Mouse (Mus musculus) cerebellum, postnatal 25 days (tissue): ENCODE results near the gene Ywhaq.
"Not testable (repeated sequence)": the region's sequence is repeated elsewhere in the genome, so short reads cannot be mapped to it uniquely, and the experiment has no call there.

Experiments
- DNase-seq, 2 experiments: peaks; one replicate each; pipeline ENCODE4 v3.0.0; 2021; ENCODE audit warnings: mixed read lengths in 2 of 2

Gene Ywhaq

DNA sequence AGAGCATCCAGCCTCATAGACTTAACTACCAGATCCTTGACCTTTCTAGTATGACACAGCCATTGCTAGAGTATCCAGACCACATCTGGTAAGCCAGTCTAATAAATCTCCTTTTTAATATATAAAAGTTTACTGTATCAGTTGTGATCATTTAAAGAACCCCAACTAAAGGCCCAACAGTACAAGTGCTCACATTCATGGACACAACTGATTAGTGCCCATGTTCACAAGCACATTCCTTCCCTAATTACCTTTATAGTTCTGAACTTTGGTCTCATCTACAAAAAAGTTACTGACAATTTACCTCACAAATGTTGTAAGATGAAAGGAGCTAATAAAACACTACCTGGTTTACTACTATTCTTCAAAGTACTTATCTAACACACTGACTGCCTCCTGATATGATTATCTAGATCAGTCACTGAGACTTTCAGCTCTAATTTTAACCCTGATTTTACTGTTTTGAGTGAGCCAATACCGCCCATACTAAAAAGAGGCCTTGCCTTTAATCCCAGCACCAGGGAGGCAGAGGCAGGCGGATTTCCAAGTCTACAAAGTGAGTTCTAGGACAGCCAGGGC lies 8.6 kb downstream of the Ywhaq start:
- no peak for DNase-seq

DNA sequence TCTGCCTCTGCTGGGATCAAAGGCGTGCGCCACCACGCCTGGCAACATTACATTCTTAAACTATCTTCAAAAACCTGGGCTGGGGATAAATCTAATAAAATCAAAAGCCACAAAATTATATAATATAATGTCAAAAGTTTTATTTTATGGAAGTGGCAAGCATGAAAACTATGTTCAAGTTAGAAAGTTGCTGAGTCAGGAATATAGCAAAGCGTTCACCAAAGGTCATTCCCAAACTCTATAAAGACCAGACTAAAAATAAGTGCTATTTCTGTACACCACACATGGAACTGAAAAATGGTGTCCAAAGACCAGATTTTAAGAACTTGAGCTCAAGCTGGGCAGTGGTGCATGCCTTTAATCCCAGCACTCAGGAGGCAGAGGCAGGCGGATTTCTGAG lies 14.7 kb downstream of the Ywhaq start:
- DNase-seq: no peak

DNA sequence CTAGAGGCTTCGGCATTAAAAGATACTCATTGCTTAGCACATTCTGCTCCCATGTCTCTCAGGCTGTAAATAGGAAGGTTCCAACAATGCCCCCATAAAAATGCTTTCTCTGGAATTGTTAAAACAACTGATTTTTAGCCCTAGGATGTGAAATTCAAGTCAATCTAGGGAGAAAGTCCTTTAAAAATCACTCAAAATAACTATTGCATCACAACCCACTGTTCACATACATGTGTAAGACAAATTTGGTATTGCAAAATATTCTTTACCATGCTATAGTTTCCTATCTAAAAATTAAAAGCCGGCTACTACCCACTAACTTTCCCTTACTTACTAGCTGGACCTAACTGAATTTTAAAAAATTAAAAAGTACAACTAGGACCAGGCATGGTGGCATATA lies 31.2 kb downstream of the Ywhaq start:
- no peak for DNase-seq

DNA sequence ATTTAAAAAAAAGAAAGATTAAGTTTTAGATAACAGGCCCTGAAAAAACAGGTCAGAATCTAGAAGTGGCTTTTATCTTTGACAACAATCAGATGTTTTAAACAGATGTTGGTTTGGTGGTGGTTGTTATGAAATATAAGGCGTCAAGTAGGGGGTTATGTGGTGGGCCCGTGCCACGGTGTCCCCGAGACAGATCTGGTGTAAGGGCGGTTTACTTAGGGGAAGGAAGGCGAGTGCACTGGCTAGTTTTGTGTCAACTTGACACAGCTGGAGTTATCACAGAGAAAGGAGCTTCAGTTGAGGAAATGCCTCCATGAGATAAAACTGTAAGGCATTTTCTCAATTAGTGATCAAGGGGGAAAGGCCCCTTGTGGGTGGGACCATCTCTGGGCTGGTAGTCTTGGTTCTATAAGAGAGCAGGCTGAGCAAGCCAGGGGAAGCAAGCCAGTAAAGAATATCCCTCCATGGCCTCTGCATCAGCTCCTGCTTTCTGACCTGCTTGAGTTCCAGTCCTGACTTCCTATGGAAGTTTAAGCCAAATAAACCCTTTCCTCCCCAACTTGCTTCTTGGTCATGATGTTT lies 38.6 kb downstream of the Ywhaq start:
- DNase-seq: not testable (repeated sequence)

DNA sequence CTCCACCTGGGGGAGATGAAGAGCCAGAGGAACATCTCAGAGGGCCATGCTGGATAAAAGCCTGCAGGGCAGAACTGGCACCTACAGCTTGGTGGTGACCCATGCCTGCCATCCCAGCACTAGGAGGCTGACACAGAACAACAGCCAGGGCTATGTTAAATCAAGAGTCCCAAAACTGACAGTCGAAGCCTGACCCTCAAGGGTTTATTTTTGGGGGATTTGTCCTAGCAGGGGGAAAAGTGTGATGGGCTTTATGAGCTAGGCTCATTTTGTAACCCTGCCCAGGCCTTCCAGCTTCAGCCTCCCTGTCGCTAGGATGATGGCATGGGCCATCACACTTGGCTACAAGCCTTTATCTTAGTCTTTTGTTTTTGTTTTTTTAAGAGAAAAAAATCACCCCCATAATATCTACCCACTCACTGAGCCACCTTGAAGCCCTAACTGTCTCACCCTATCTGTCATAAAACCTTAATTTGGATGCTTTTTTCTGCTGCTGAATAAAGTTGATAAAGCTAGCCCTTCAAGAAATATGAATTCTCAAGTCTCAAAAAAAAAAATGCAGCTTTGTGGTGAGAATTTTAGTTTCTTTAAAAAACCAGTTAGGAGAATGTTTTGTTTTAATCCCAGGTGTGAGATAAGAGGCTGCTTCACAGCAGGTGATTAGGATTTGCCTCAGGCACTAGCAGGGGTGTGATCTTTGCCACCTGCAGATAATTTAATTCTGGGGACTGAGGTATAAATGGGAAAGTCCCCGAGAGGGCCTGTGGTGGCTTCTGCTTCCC lies 41.9 kb downstream of the Ywhaq start:
- DNase-seq: no peak

DNA sequence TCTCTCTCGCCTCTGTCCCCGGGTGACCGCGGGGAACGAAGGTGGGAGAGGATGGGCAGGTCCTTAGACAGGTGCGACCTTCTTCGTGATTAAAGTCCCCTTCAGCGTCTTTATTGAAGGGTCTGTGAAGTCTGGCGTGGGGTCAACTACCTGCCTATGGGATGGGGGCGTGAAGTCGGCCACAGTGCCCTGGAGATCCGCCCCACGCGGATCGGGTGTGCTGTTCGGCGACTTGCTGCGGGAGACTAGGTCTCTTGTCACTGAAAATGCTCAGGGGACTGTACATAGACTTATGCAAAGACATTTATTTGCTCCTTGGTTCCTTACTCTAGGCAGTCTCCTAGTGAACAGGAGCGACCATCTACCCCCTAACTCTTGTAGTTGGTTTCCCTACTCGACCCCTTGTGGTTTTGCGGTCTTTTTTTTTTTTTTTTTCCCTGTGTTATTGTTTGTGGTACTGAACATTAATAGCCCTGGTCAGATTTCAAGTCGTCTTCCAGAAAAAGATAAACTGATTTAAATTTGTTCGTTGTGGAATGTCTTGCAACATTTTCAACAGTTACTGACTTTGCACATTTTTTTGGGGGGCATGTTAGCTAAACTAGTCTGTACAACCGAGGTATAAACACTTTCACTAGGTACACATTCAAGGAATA lies 43.5 kb downstream of the Ywhaq start:
- DNase-seq: no peak

DNA sequence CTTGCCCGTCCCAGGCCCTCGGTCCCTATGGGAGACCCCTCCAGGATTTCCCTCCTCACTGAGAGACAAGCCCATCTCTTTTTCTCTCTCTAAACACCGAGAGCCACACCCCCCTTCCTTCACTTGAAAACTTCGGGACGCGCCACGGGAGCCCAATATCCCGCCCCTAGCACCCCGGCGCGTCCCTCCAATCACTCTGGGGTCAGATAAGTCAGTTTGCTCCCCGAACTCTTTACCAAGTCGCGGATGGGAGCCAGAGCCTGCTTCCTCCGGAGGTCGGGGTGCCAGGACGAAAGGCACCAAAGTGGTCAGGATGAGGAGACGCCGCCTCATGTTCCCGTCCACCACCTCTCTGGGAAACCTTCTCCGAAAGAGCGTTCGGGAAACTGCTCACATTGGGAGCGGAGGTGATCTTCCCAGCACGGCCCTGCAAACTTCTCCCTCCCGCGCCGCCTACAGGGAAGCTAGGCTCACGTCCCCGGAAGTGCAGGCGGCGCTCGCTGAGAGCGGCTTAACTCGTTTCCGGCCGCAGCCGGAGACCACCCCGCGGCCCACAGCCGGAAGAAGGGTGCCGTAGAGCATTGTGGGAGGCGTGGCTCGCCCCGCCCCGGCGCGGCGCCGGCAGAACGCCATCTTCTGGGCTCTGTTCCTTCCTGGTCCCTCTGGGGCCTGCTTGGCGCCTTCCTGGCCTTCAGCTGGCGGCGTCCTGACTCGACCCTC lies 44.2 kb downstream of the Ywhaq start, which contains the start of gene Adam17:
Gene Adam17, minus strand, starts transcription at position 533 of the 720 bp plus-strand sequence.
- DNase-seq: peak; percentile 97 to 98

DNA sequence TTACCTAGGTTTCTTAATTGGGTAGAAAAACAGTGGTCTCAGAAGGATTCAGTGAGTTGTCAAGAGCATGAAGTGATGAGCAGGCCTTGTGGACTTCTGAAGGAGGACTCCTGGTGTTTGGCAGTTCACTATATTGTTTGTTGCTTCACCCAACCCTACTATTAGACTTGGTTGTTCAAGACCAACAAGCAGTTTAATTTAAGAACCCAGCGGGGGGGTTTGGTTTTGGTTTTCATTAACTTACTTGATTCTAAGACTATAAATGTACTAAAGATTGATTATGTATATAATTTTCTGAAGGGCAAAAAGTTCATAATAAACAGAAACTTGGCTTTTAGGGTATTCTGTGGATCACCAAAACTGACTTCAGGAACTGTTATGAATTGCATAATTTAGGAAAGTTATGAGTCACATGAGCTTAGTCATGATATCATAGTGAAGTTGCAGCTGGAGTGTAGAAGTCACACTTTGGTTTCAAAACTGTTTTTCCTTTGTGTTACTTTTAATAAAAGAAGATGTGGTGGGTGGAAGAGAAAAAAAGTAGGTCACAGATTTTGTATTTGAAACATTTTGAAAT lies 47.3 kb downstream of the Ywhaq start:
- DNase-seq: no peak

DNA sequence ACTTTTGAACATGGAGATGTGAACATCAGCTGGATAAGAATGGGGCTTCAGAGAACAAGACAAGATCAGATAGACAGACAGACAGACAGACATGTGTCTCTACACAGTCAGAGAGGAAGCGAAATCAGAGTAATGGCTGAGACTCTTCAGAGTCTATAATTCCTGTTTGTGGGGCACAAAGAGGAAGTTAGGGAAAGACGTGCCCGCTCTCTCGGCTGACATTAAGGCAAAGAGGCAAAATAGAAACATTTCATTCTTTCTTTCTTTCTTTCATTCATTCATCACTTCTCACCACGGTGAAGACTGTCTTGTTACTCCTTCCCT lies 48.4 kb downstream of the Ywhaq start:
- no peak for DNase-seq

DNA sequence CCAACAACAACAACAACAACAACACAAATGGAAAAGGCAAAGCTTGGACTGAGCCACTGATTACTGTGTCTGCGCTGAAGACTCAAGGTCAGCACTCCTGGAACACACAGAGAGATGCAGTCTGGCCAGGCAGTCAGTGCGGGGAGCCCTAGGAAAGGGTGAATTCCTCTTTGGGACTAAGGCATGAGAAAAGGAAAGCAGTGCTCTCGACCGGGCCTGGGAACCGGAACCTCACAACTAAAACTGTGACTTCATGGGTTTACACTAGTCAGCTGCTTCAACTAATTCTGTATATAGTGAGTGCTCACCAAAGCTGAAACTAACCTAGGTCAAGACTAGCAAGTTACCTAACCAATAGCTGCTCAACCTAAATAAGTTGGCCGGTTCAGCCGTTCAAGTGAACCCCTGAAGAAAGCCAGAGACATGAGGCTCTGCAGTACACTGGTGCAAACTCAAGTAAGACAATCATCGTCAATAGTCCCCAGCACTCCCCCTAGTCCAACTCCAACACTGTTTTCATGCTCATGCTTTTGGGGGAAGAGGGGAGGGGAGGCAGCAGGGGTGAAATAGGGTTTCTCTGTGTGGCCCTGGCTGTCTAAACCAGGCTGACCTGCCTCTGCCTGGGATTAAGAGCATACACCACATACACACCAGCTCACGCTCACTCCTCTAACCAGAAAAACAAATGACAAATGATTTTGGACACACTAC lies 48.9 kb downstream of the Ywhaq start:
- DNase-seq: no peak

DNA sequence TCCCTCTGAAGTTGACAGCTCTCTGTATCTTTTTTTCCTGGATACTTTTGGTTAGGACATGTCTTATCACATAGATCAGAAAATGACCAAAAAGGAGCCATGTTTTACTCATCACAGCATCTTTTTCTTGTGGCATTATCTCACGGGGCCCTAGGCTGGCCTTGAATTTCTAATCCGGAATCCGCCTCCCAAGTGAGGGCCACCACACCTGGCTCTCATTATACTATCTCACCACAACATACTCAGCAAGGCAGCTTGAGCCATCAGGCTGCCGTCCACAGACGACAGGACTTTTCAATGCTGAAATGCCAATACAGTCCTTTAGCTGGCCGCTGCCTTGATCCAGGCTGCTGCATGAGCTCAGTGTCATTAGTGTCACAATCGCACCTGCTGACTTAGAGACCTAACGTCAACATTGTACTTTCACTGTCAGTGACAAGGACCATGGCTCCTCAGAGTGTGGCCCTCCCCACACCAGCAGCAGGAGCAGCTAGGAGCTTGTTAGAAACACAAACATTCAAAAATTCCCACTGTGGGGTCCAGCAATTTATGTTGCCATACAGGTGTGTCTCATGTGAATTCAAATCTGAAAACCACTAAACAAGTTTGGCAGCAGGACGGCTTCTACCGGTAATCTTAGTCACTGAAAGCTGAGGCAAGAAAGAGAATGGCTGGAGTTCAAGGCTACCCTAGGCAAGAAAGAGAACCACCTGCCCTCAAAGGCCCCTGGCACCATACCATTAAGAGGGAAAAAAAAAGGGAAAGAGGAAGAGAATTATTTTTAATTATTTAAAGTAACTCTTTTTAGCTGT lies 52.6 kb downstream of the Ywhaq start:
- DNase-seq: no peak

DNA sequence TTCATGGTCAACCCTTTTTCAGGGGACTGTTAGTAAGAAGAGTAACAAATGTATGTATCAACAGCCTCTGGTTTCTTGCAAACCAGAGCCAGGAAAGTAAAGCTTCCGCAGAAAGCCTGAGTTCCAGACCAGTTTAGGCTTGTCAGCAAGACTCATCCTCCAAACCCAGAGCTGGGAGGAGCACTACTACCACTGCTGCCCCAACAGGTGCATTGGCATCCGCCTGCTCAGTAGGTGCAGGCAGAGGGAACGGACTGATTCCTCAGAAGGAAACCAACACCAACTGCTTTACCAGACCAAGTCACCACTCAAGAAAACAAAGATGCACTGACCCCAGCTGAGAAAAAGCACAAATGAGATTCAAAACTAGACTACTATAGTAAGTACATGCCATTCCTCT lies 54.2 kb downstream of the Ywhaq start:
- DNase-seq: peak in 1 of 2 experiments; percentile 12

DNA sequence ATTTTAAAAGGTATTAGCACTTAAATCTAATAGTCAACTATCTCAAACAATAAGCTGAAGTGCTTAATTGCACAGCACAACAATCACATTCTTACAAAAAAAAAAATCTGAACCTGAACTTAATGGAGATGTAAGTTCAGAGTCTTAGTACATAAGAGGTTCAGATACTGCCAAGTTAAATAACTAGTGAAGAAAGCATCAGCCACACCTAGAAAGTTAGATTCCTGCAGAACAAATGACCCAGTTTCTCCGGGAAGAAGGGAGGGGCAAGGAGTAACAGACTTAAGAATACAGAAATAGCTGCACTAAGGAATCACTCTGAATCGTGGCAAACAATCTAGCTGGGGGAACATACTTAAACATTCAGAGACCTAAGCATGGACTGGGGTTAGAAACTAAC lies 54.8 kb downstream of the Ywhaq start:
- no peak for DNase-seq

DNA sequence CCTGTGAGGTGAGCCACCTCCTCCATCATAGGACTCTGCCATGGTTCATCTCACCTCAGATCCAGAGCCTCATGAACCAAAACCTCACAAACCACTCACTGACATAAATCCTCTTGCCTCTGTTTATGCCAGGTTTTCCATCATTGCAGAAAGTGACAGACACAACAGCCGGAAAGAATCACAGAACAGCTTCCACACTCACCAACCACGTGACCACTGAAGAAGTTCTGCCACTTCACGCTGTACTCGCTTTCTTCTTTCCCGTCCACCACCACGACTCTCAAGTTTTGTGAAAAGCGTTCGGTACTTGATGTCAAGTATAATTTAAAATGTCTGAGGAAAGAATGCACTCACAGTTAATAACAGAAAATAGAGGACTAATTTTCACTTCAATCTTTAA lies 63.8 kb downstream of the Ywhaq start:
- DNase-seq: no peak

DNA sequence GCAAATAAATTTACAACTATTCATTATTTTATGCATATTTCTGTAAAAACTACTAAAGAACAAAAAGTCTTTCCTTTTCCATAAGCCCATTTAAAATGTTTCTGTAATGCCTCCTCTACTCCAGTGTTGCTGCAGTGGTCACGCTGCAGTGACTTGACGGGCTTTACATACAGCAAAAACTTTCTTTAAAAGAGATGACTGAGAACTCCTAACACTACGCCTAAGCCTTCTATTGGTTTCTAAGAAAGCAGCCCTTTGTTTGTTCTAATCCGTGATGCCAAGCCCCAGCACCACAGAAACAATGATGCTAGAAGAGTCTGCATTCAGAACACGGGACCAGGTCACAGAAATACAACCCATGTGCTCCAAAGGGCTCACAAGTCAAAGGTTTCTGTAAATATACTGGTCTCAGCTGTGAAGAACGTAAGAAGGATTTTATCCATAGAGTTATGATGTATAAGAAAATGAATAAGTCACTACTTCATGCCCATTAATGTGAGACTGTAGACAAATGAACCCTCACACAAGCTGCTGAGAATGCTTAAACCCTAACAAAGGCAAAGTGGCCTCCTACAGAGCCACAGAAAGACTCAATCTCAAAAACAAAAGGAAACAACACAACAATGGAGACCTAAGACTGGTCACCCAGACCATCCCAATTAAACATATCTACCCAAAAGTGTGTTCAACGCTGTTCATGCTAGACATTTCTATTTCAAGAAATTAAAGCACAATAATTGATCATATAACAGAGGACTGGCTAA lies 67.1 kb downstream of the Ywhaq start:
- DNase-seq: no peak

DNA sequence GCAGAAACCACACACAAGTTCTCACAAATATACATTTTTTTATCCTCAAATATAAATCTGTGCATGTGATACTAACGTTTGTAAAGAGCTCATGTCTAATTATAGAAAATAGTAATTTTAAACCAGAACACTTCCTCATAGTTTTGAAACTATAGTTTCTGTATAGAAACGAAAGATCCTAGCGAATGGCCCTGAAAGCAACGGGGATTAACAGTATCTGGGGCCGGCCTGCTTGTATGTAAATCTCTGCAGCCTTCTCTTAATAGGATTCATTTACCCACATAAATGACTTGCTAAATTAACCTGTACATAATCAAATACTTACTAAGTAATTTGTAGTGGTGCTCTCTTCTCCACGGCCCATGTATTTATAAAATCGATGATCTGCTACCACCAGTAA lies 70.5 kb downstream of the Ywhaq start:
- DNase-seq: no peak

DNA sequence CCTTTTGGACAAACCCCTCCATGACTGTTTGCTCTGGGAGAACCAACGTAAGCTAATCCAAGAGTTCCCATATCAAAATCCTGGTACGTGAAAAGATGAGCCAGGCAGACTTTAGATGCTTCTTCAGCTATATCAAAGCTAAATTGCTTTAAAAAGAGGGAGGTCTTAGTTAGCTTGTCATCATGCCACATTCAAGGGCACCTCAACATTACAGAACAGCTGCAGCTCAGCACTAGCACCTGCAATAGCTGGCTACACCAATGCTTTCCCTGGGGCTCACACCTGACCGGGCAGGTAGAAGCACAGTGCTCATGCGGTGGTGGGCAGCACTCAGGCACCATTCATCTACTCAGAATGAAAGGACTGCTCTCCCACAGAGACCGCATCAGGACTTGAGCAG lies 76.8 kb downstream of the Ywhaq start:
- DNase-seq: no peak
